Mouse (Mus musculus) cerebellum, adult 8-10 months (tissue): ENCODE data around the gene Gpr146.
"Not testable (repeated sequence)": the region's sequence is repeated elsewhere in the genome, so short reads cannot be mapped to it uniquely, and the experiment has no call there.

Source experiments
- DNase-seq: peaks from one replicate; pipeline ENCODE4 v3.0.0; 2022

Gpr146 gene

DNA sequence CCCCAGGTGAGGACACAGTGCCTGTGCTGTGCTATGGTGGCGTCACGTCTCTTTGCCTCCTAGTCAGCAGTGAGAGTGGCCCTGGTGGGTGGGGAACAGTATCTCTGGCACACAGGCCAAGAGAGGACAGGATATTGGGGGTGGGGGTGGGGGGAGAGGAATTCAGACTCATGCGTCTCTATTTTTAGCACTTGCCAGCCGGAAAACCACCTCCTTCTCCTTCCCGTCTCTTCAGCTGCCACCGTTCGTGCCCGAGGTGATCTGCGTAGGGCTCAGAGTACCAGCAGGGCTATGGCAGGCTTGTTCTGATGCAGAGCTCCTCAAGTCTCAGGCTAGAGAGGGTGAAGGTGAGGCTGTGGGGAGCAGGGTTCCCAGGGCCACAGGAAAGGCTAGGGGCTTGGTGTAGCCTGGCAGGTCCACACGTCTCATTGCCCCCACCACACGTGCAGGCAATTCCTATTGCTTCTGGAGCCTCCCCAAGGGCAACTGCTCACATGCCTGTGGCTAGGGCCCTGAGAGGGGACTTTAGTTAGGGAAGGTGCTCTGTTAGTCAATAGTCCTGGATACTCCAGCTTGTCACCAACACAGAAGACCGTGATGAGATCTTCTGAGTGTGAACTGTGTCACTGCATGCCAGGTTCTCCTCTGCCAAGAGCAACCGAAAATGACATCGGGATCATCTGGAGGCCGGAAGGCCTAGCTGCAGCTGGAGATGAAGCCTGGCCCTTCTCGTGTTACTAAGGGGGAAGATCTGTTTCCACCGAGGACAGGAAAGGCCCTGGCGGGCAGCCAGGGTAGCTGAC is at the start of gene Gpr146:
Gene Gpr146, plus strand, starts transcription at position 230 of the 803 bp plus-strand sequence.
- DNase-seq: no peak

DNA sequence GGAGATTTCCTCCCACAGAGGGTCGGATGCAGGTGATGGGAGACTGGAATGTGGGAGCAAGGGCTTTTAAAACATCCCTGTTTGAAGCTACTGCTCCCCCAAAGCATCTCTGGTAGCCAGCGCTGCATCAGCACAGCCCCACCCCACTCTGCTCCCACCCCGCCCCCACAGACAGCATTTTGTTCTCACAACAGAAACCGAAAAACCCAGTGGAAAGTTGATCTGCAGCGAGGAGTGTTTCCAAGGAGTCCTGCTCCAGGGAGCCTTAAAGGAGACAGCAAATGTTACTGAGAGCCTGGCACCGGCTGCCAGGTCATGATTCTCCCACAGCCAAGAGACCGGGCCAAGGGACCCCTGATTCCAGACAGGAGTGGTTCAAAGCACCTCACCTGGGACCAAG is 46.7 kb upstream of the Gpr146 start:
- DNase-seq: no peak

DNA sequence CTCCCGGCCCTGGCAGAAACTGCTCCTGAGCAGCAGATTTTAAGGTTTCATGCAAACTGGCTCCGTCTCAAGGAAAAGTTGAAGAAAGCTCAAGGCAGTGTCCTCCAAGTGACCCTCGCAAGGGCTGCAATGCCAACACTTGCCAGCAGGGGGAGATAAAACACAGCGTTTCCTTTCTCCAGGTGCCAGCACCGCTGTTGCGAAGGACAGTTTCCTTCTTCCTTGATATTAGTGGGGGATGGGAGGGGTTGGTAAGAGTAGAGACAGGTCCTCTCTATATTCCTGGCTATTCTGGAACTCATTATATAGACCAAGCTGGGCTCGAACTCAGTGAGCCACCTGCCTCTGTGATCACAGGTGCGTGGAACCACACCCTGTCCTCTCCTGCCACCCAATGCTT is 45.8 kb upstream of the Gpr146 start:
- DNase-seq: peak; percentile 86

DNA sequence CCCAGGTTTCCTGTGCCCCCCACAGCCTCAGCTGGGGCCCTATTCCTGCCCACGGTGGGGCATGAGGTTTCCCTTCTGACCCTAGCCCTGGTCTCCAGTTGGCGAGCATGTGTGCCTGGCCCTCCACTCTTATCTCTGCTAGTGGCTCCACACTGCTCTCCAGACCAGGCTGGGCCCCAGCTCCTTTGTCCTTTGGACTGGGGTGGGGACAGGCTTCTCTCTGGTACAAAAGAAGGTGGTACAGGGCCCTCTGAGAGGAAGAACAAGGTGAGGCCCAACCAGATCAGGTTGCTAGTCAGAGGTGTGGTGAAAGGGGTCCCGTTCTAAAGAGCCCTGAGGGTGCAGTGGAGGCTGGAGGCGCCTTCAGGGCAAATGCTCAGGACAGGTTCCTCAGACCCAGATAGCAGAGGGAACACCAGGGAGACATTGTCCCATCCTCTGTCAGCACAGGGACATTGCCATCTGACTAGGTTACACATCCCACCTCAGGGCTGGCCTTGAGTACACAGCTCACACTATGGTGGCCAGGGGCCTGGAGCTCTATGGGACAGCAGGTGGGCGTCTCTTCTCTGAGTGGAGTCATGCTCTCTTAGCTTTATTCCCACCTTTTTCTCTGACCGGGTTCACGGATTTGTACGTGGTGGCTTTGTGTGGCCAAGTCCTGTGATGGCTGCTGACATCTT is 44.8 kb upstream of the Gpr146 start:
- no peak for DNase-seq

DNA sequence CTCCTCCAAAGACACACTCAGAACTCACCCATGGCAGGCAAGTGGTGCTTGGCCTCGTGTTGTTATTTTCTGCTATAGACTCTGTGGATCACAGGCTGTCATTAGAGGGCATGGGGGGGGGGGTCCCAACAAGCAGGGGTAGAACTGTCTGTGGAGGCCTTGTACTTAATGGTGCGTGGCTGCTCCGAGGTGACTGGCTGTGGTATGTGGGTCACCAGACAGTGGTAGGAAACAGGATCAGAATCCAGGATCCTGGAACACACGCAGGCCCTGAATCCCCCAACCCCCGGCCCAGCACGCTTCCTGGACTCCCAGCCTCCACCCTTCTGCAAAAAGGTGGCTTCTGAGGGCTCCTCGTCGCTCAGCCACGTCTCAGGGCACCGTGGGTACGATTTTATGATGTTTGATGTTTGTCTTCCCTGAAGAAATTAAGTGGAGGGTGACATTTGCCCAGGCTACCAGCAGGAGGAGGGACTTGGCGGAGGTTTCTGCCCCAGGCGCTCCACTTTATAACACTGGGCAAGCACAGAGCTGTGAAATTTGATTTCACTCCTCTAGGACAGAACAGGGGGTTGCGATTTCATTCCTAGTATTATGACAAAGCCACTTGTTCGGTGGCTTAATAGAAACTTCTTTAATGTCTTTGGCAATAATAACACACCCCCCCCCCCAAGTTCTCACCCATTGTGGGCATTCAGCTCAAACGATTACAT is 44.0 kb upstream of the Gpr146 start:
- no peak for DNase-seq

DNA sequence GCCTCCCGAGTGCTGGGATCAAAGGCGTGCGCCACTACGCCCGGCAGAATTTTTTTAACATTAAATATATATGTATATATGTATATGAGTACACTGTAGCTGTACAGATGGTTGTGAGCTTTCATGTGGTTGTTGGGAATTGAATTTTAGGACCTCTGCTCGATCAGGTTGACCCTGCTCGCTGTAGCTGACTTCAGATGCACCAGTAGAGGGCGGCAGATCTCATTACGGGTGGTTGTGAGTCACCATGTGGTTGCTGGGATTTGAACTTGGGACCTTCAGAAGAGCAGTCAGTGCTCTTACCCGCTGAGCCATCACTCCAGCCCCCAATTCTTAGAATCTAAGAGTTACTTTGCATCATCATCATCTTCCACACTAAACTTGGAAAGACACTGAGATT is 43.1 kb upstream of the Gpr146 start:
- DNase-seq: not testable (repeated sequence)

DNA sequence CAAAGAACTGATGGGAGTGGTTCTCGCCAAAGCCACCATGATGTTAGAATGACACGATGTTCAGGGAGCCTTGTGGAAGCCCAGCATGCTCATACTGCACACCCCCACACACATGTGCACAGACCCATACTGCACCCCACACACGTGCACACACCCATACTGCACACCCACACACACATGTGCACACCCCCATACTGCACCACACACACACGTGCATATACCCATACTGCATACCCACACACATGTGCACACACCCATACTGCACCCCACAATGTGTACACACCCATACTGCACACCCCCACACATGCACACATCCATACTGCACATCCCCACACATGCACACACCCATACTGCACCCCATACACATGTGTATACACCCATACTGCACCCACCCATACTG is 41.9 kb upstream of the Gpr146 start:
- no peak for DNase-seq

DNA sequence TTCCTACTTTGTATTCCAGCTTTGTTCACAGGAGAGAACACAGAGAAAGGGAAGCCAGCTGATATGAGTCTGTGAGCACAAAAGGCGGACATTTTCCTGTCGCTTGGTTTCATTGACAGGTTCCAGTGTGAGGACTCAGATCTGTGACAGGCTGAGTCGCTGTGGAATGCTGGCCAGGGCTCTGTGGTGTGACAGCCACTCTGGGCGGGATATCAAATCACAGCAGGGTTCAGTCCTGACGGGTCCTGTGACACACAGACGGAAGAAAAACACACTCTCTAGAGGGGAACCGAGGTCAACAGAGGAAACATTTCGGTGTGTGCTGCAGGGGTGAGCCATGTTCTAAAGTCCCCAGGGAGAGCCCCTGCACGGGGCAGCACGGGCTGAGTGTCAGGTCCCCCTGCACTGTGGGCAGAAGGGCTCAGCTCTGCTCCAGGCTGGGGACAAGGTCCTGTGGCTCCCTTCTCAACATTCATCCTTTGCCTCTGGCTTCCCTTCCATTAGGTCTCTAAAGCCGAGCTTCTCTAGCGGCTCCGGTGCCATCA is 39.6 kb upstream of the Gpr146 start:
- peak; percentile 86 for DNase-seq

DNA sequence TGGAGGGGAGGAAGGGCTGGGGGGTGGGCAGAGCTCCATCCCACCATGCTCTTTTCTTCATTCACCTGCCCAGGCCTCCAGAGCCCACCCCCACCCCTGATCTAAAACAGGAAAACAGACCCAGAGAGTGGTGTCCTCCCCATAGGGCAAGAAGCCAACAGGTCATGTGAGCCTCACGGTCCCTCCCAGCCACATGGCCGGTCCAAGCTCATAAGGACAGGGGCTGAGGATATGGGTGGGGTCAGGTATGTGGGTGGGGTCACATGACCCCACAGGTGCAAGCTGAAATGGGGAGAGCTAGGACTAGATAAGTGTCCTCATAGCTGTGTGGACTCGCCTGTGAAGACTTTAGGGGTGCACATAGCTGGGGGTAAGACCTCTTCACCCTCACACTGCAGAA is 39.1 kb upstream of the Gpr146 start:
- DNase-seq: no peak

DNA sequence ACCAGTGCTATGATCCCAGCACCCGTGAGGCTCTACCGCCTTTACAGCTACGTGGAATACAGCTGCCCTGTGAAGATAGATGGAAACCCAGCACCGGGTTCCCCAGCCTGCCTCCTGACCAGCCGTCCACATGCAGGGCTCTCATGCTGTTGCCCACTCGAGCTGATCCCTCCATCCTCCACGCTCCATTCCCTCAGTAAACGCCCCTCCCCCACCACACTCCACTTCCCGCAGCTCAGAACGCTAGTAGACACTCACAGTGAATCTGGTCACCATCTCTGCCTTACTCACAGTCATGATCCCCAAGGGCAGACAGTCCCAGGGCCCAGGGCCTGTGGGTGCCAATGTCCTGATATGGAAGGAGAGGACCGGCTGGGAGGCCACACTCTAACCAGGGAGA is 38.6 kb upstream of the Gpr146 start:
- DNase-seq: no peak

DNA sequence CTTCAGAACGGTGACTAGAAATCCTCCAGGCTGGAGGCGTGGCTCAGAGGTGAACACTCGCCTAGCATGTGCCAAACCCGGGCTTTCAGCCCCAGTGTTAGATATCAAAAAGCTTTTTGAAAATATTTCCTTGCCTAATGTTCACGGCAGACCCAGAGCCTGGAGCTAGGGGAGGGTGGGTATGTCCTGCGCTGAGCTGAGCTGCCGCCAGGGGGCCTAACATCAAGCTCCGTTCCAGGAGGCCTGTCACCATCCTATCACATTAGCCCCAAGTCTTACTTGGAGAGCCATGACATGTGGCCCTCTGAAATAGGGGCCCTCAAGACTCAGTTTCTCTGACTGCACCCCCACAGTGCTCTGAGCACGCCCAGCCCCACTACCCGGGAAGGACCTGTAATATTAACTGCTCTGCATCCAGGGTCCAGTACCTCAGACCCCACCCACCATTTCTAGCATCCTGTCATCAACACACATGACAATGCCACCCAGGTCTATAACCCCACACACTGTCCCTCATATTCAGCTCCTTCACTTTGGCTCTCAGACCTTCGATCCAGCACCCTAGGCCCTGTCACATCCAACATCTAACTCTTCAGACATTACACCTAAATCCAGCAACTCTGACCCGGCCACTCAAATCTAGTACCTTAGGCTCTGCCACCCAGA is 33.3 kb upstream of the Gpr146 start:
- peak; percentile 70 for DNase-seq

DNA sequence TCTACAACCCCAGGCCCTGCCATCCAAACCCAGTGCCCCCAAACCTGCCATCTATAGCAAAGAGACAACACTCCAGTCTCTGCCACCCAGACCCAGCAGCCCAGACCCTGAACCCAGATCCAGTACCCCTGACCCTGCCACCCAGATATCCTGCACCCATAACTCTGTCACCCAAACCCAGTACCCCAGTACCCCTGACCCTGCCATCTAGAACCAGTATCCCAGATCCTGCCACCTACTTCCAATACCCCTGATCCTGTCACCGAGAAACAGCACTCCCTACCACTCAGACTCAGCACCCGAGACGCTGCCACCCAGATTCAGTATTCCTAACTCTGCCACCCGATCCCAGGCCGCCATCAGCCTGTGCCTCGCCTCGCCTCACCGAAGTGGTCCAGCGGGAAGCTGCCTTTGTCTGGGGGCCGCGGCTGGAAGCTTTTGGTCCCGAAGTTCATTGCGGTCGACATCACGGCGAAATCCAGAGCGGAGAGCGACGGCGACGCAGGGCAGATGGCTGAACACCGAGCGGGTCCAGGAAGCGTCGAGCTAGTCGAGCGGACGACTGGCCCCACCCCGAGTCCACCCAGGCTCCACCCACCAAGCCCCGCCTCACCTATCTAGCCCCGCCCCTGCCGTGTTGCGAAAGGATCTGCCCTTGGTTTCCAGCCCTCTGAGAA is 32.7 kb upstream of the Gpr146 start:
- peak; percentile 91 for DNase-seq

DNA sequence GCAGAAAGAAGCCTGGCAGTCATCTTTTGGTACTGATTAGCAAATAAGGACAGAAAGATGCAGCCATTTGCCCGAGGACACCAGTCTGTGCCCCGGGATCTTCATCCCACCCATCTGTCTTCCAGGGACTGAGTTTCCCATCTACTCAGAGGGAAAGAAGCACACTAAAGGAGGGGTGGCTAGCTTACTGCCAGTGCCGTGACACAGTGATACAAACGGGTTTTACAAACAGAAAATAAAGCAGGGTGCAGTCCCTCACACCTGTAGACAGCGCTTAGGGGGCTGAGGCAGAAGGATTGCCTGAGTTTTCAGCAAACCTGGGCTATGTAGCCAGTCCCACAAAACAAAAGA is 32.2 kb upstream of the Gpr146 start:
- no peak for DNase-seq

DNA sequence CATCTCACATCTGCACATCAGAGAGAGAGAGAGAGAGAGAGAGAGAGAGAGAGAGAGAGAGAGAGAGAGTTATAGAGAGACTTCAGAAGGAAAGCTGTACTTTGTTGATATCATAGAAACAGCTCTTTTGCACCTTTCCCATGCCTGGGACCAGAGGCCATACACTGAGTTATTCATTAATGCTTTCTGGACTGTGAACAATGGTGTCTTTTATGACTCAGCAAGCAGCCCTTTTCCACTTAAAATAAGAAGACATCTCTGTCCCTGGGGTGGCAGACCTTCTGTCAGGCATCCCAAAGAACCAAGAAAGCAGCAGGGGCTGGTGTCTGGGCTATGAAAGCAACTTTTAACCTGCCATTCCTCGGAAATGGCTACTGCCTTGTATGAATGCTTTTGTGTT is 30.3 kb upstream of the Gpr146 start:
- no peak for DNase-seq

DNA sequence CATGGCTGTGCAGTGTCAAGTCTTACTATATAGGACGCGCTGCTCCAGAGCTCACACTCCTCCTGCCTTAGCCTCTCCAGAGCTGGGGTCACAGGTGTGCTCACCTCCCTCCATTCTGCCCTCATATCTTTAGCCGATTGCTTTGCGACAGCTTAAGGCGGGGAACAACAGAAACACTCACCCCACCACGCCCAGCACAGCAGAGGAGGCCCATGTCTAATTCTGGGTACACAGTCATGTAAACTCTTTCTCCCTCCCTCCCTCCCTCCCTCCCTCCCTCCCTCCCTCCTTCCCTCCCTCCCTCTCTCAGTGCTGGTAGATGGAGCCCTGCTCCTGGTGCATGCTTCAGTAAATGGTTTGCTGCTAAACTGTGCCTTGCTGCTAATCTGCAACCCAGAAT is 27.8 kb upstream of the Gpr146 start:
- DNase-seq: no peak

DNA sequence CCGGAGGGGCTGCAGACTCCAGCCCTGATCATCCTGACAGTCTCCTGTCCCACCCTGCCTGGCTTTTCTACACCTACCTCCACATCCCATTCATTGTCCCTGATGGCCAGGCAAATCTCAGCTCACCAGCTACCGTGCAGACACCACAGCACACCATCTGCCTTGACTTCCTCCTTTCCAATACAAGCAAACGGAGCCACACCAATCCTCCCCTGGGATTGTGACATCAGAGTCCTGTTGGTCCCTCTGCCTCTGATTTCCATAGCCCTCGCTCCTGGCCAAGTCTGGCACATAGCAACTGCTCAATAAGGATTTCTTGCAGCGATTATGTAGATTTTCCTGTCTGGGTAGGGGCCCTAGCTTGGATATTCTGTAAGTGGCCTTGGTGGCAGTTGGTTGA is 26.4 kb upstream of the Gpr146 start, which contains the start of gene Cox19:
Gene Cox19, minus strand, starts transcription at position 285 of the 400 bp plus-strand sequence.
- DNase-seq: no peak

DNA sequence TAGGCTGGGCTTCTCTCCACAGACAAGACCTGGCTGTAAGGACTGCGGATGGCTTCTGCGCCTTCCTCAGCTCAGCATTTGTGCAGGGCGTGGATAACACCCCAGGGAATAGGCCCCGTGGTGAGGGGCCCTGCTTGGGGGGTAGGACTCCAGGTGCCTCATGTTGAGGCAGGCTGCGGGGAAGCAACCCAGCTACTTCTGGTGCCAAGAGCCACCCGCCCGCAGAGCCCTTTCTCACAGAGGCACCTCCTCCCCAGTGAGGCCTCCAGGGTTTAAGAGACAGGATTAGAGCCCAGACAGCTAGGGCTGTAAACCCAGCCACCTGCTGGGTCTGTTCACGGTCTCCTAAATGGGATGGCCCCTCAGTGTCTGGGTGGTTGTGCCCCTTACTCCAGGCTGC is 25.9 kb upstream of the Gpr146 start:
- DNase-seq: no peak

DNA sequence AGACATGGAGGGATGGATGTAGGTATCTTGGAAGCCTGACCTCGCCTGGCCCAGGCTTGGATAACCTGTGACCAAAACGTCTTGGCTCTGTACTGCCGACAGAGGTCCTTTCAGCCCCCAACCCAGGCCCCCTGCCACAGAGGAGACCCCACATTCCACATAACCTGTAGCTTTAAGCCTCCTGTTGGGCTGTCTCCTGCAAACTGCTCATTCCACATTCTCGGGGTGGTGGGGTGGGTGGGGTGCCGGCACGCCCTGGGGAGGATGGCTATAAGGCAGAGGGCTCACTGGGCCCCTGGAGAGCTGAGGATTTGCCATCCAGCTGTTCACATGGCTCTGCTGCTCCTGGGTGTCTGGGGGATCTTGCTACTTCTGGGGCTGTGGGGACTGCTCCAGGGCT is 25.2 kb upstream of the Gpr146 start, which contains the start of gene Cyp2w1:
Gene Cyp2w1, plus strand, starts transcription at position 301 of the 400 bp plus-strand sequence.
- no peak for DNase-seq

DNA sequence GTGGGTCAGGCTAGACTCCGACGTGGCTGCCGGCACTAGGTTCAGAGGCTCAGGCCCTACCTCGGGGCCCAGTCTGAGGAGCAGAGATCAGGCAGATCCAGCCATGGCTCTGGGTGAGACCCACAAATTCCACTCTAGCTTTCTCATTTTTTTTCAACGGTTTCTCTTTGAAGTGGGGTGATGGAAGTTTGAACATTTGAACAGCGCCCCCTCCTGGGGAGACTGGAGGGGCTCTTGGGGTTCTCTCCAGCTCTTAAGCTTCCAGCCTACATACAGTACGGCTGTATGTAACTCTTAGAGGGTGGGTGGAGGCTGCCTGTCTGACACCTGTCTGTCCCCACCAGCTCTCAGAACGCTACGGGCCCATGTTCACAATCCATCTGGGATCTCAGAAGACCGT is 24.0 kb upstream of the Gpr146 start:
- no peak for DNase-seq

DNA sequence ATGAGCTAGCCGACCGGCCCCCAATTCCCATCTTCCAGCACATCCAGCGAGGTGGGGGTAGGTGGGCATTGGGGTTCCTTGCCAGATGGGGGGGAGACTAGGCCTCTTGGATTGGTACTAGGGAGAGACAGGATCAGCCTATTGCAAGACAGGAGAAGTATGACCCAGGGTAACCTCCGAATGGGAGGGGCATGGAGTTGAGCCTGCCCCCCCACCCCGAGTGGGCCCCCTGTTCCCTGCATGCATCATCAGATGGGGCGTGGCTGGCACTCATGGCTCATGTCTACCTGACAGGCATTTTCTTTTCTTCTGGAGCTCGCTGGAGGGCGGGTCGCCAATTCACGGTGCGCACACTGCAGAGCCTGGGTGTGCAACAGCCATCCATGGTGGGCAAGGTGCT is 23.6 kb upstream of the Gpr146 start:
- no peak for DNase-seq

DNA sequence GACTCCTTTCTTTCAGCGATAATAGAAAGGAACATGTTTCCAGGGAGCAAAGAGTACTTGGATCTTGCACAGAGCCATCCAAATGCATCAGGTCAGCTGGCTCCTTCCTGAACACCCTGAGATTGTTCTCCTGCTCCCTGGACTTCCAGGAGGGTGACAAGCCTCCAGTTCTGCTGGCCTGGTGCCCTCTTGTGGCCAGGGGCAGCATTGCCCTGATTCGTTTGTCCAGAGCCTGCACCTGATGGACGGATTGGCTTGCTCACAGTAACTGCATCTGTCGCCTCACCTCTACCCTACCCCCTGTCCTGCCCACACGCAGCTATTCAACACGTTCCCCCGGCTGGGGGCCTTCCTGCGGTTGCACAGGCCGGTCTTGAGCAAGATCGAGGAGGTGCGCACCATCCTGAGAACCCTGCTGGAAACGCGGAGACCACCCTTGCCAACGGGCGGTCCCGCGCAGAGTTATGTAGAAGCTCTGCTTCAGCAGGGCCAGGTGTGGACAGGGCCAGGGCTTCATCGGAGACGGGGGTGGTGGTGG is 22.2 kb upstream of the Gpr146 start:
- DNase-seq: peak; percentile 86

DNA sequence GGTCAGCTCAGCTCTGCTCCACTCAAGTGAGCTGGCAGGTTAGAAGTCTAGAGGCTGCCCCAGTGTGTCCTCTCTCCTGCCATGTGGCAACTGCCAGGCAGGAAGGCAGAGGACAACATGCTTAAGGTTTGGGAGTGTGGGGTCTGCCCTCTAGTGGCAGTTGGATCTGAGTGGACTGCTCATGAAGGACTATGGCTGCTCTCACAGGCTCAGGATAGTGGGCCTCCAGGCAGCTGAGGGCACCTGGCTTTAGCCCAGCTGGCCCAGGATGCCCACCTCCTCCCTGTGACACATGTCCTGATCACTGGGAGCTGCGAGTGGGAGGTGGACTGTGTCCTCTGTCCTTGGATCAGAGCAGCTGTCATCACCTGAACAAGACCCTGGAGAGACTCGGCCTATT is 18.8 kb upstream of the Gpr146 start:
- DNase-seq: no peak
